ENCODE assay signal across 9 mouse cellular contexts in the genomic region with DNA sequence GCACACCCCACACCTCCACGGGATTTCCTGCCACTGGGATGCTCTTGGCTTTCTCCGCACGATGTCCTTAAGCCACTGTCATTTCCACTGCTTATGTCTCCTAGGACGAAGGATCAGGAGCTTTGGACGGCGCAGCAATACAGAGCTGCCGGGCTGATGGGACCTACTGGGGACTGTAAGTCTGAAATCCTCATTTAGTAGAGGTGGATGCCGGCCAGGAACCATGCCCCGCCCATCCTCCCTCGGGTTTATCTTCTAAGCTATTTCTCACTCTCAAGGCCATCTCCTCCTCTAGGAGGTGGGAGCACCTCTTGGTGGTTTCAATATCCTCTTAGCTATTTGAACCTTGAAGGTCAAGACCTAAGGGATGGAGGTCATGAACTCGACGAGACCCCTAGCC.
DNase-seq lines count a peak whose midpoint lies in the region; ATAC-seq and TF ChIP-seq lines count a peak whose summit lies in the region.
"Had no signal": no experiment of that assay in that cellular context is flagged by ENCODE, and none has a peak within 500 bp of the region (broad histone marks: within the 10 kb centered on the region; RNA-seq: fewer than 3 reads in every experiment).

No protein-coding gene starts in this region.

- ATAC-seq in forebrain, postnatal 0 days: no peak
- no peak for ATAC-seq in hindbrain, embryonic 11.5 days (ENCODE audit: low FRiP score)
- no peak for ATAC-seq in neural tube, embryonic 15.5 days (ENCODE audit: low FRiP score)
- no peak for ATAC-seq in cerebellum, adult (ENCODE audit: insufficient number of reproducible peaks, low FRiP score, low TSS enrichment)

- TF ChIP-seq CTCF in left cerebral cortex, adult 2 months (IDR thresholded peaks at IDR 0.05): no peak
- TF ChIP-seq CTCF in forebrain, postnatal 0 days (IDR thresholded peaks at IDR 0.05; ENCODE audit: low read depth): no peak

- 68% methylated on average over 12 of the region's 12 CpGs for WGBS in forebrain, postnatal 0 days
- WGBS in hindbrain, embryonic 11.5 days: 88% methylated on average over 12 of the region's 12 CpGs
- 66% methylated on average over 12 of the region's 12 CpGs for WGBS in neural tube, embryonic 15.5 days

- intact Hi-C loops in left cerebral cortex, adult 2 months (cut with DNase I): no loop called here

- H3K4me1 ChIP-seq in forebrain, postnatal 0 days (ENCODE audit: insufficient read depth): peaks cover 14% of the 10 kb centered on the region
- H3K4me1 ChIP-seq in hindbrain, embryonic 11.5 days (replicated peaks; ENCODE audit: control insufficient read depth, insufficient read depth, low read length): peaks cover 23% of the 10 kb centered on the region
- peaks cover 40% of the 10 kb centered on the region for H3K4me1 ChIP-seq in neural tube, embryonic 15.5 days

- no peak overlapping the region for H3K9ac ChIP-seq in forebrain, postnatal 0 days
- H3K9ac ChIP-seq in hindbrain, embryonic 11.5 days (ENCODE audit: low read depth, low read length): no peak overlapping the region
- H3K9ac ChIP-seq in neural tube, embryonic 15.5 days (replicated peaks): no peak overlapping the region
- H3K9ac ChIP-seq: liver, embryonic 12.5 days had no signal

- H3K4me3 ChIP-seq in left cerebral cortex, adult 2 months: no peak overlapping the region
- H3K4me3 ChIP-seq in forebrain, postnatal 0 days (ENCODE audit: low read depth, low read length): no peak overlapping the region
- H3K4me3 ChIP-seq in hindbrain, embryonic 11.5 days (ENCODE audit: low read depth, low read length): no peak overlapping the region
- no peak overlapping the region for H3K4me3 ChIP-seq in neural tube, embryonic 15.5 days (replicated peaks)
- H3K4me3 ChIP-seq: liver, embryonic 12.5 days had no signal

- 0 out of 2 replicates have a peak overlapping the region, but pooled peaks have one; percentile 5 for H3K27ac ChIP-seq in left cerebral cortex, adult 2 months
- peak overlapping the region; percentile 75 for H3K27ac ChIP-seq in forebrain, postnatal 0 days (ENCODE audit: low read depth, low read length)
- H3K27ac ChIP-seq in hindbrain, embryonic 11.5 days (ENCODE audit: low read depth, low read length): peak overlapping the region; percentile 90
- H3K27ac ChIP-seq in neural tube, embryonic 15.5 days (replicated peaks): peak overlapping the region; percentile 84
- H3K27ac ChIP-seq: liver, embryonic 12.5 days had no signal

- no peak overlapping the region for H3K4me2 ChIP-seq in forebrain, postnatal 0 days (ENCODE audit: low read depth)
- no peak overlapping the region for H3K4me2 ChIP-seq in hindbrain, embryonic 11.5 days (replicated peaks; ENCODE audit: low read depth, low read length)
- H3K4me2 ChIP-seq in neural tube, embryonic 15.5 days: no peak overlapping the region
- H3K4me2 ChIP-seq: liver, embryonic 12.5 days had no signal

- H3K36me3 ChIP-seq in forebrain, postnatal 0 days (ENCODE audit: insufficient read depth): no peaks in the 10 kb centered on the region
- no peaks in the 10 kb centered on the region for H3K36me3 ChIP-seq in hindbrain, embryonic 11.5 days (ENCODE audit: control insufficient read depth, insufficient read depth, low read length)
- H3K36me3 ChIP-seq in neural tube, embryonic 15.5 days: no peaks in the 10 kb centered on the region

- H3K9me3 ChIP-seq in forebrain, postnatal 0 days (ENCODE audit: low read length): no peaks in the 10 kb centered on the region
- H3K9me3 ChIP-seq in hindbrain, embryonic 11.5 days (ENCODE audit: control insufficient read depth, low read length): no peaks in the 10 kb centered on the region
- no peaks in the 10 kb centered on the region for H3K9me3 ChIP-seq in neural tube, embryonic 15.5 days (replicated peaks)
- H3K9me3 ChIP-seq: liver, embryonic 12.5 days had no signal

- no peaks in the 10 kb centered on the region for H3K27me3 ChIP-seq in forebrain, postnatal 0 days (ENCODE audit: insufficient read depth, low read length)
- H3K27me3 ChIP-seq in hindbrain, embryonic 11.5 days (ENCODE audit: control insufficient read depth, insufficient read depth, low read length): no peaks in the 10 kb centered on the region
- H3K27me3 ChIP-seq in neural tube, embryonic 15.5 days (replicated peaks): no peaks in the 10 kb centered on the region
- H3K27me3 ChIP-seq: liver, embryonic 12.5 days had no signal

- DNase-seq in left cerebral cortex, adult 2 months (ENCODE audit: extremely low spot score in 1 of 2, low spot score in 2 of 2): no peak
- DNase-seq in left cerebral cortex, adult 11 months (ENCODE audit: low spot score): no peak
- DNase-seq in forebrain, postnatal 0 days: no peak
- DNase-seq in hindbrain, embryonic 11.5 days (ENCODE audit: low spot score): no peak
- no peak for DNase-seq in kidney, adult 18-20 months
- DNase-seq in lung, postnatal 14 days: no peak

Comparison
In these comparisons a context has a peak if more than half of its experiments do, and no peak if none do; other contexts are left out.
1. H3K27ac ChIP-seq: peak in every context shown above with its lines; median percentile 90 in hindbrain, embryonic 11.5 days; 84 in neural tube, embryonic 15.5 days; 75 in forebrain, postnatal 0 days; 5 in left cerebral cortex, adult 2 months.